Comparison of ENCODE assay signal across 32 mouse cellular contexts in the genomic region with DNA sequence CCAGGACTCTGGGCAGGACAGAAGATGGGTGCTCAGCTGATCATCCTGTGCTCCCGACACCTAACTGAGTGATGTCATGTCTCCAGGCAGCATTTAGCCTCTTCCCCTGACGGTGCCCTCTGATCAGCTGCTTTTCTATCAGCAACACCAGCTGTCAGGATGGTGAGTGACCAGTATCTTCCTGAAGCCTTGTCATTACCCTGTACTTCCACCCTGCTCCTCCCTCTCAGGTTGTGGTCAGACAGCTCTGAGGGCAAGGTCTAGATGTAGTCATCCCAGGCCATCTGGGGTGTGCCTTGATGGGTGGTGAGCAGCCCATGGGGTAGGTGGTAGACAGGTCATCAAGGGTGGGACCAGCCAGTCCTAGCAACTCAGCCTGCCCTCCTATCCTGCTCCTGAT. TPM values are rescaled to one million over a fixed set of nuclear protein-coding genes. Genes with fewer than 3 reads are reported as not detected.
A peak's percentile ranks its signal among the peaks of the same experiment; 100 is the strongest.
DNase-seq lines count a peak whose midpoint lies in the region; ATAC-seq and TF ChIP-seq lines count a peak whose summit lies in the region.
"Had no signal": no experiment of that assay in that cellular context is flagged by ENCODE, and none has a peak within 500 bp of the region (broad histone marks: within the 10 kb centered on the region; RNA-seq: fewer than 3 reads in every experiment).

No protein-coding gene starts in this region.

- DNase-seq in heart, postnatal 14 days, result no peak
- no peak for DNase-seq in liver, embryonic 11.5 days (ENCODE audit: low spot score)
- no peak for DNase-seq in liver, postnatal 0 days
- DNase-seq in left cerebral cortex, adult 11 months (ENCODE audit: low spot score), result no peak
- DNase-seq in left cerebral cortex, postnatal 25 days (ENCODE audit: low spot score in 2 of 2), result no peak
- DNase-seq: adrenal gland, postnatal 36 days; cerebellum, adult 18-20 months; cerebellum, postnatal 14 days; gastrocnemius, postnatal 36 days; kidney, postnatal 36 days had no signal

- peaks cover 9% of the 10 kb centered on the region for H3K36me3 ChIP-seq in heart, embryonic 11.5 days (ENCODE audit: control insufficient read depth, insufficient read depth, low read length)
- peaks cover 28% of the 10 kb centered on the region for H3K36me3 ChIP-seq in liver, embryonic 11.5 days (ENCODE audit: control insufficient read depth, insufficient read depth, low read length)
- peaks cover 30% of the 10 kb centered on the region for H3K36me3 ChIP-seq in liver, postnatal 0 days (replicated peaks; ENCODE audit: insufficient read depth, low read length)

- H3K4me1 ChIP-seq in heart, embryonic 11.5 days (ENCODE audit: control insufficient read depth, insufficient read depth, low read length), result peaks cover 12% of the 10 kb centered on the region
- H3K4me1 ChIP-seq in bone marrow, adult 2 months (ENCODE audit: control insufficient read depth, insufficient read depth, low read length), result peaks cover 11% of the 10 kb centered on the region
- H3K4me1 ChIP-seq in liver, embryonic 11.5 days (replicated peaks; ENCODE audit: control insufficient read depth, insufficient read depth, low read length), result peaks cover 57% of the 10 kb centered on the region
- peaks cover 66% of the 10 kb centered on the region for H3K4me1 ChIP-seq in liver, postnatal 0 days (ENCODE audit: insufficient read depth)

- H3K4me3 ChIP-seq in heart, embryonic 11.5 days (ENCODE audit: low read depth, low read length), result no peak overlapping the region
- no peak overlapping the region for H3K4me3 ChIP-seq in bone marrow, adult 2 months (replicated peaks; ENCODE audit: control insufficient read depth, low read depth, low read length)
- no peak overlapping the region for H3K4me3 ChIP-seq in liver, embryonic 11.5 days (ENCODE audit: low read depth, low read length)
- H3K4me3 ChIP-seq in liver, postnatal 0 days (ENCODE audit: low read depth, low read length), result no peak overlapping the region
- H3K4me3 ChIP-seq: forebrain, embryonic 13.5 days; heart, embryonic 13.5 days; hindbrain, embryonic 13.5 days; left cerebral cortex, adult 2 months; limb, embryonic 10.5 days had no signal

- no peak for TF ChIP-seq CTCF in bone marrow, adult 2 months (IDR thresholded peaks at IDR 0.05; ENCODE audit: control insufficient read depth, insufficient read depth, low read length)
- no peak for TF ChIP-seq CTCF in liver, postnatal 0 days (IDR thresholded peaks at IDR 0.05; ENCODE audit: low read depth)

- peak; percentile 64; the same call in 1 of the 2 replicates for TF ChIP-seq EP300 in liver, postnatal 0 days (IDR thresholded peaks at IDR 0.05; ENCODE audit: low read depth)

- H3K27me3 ChIP-seq in heart, embryonic 11.5 days (ENCODE audit: control insufficient read depth, insufficient read depth, low read length), result no peaks in the 10 kb centered on the region
- H3K27me3 ChIP-seq in liver, embryonic 11.5 days (replicated peaks; ENCODE audit: control insufficient read depth, insufficient read depth, low read length), result no peaks in the 10 kb centered on the region
- H3K27me3 ChIP-seq in liver, postnatal 0 days (ENCODE audit: insufficient read depth, low read length), result no peaks in the 10 kb centered on the region
- H3K27me3 ChIP-seq: heart, embryonic 13.5 days had no signal

- no peaks in the 10 kb centered on the region for H3K9me3 ChIP-seq in heart, embryonic 11.5 days (replicated peaks; ENCODE audit: control insufficient read depth, low read length)
- H3K9me3 ChIP-seq in liver, embryonic 11.5 days (ENCODE audit: control insufficient read depth, low read length), result no peaks in the 10 kb centered on the region
- H3K9me3 ChIP-seq in liver, postnatal 0 days (ENCODE audit: low read length), result no peaks in the 10 kb centered on the region
- H3K9me3 ChIP-seq: forebrain, embryonic 13.5 days; heart, embryonic 13.5 days; hindbrain, embryonic 13.5 days; limb, embryonic 10.5 days had no signal

- H3K27ac ChIP-seq in heart, embryonic 11.5 days (ENCODE audit: low read depth, low read length), result peak overlapping the region; percentile 57
- H3K27ac ChIP-seq in bone marrow, adult 2 months (ENCODE audit: control insufficient read depth, insufficient read depth, low read depth, low read length, poor library complexity), result peak overlapping the region; percentile 17; the same call in 1 of the 2 replicates
- peak overlapping the region; percentile 93; the same call in 1 of the 2 replicates for H3K27ac ChIP-seq in liver, embryonic 11.5 days (ENCODE audit: low read depth, low read length)
- peak overlapping the region; percentile 85; the same call in 1 of the 2 replicates for H3K27ac ChIP-seq in liver, postnatal 0 days (ENCODE audit: low read depth)
- H3K27ac ChIP-seq: forebrain, embryonic 13.5 days; heart, embryonic 13.5 days; hindbrain, embryonic 13.5 days; left cerebral cortex, adult 2 months; limb, embryonic 10.5 days; macrophage had no signal

- H3K9ac ChIP-seq in heart, embryonic 11.5 days (ENCODE audit: low read depth, low read length), result no peak overlapping the region
- no peak overlapping the region for H3K9ac ChIP-seq in liver, embryonic 11.5 days (ENCODE audit: low read depth, low read length)
- no peak overlapping the region for H3K9ac ChIP-seq in liver, postnatal 0 days (replicated peaks)
- H3K9ac ChIP-seq: forebrain, embryonic 13.5 days; heart, embryonic 13.5 days; hindbrain, embryonic 13.5 days had no signal

- TF ChIP-seq POLR2A in bone marrow, adult 2 months (IDR thresholded peaks at IDR 0.05; ENCODE audit: borderline replicate concordance, control insufficient read depth, low read depth, low read length), result no peak

- ATAC-seq in heart, embryonic 11.5 days (replicated peaks; ENCODE audit: insufficient number of reproducible peaks, low FRiP score, low TSS enrichment), result peak; percentile 55
- no peak for ATAC-seq in liver, embryonic 11.5 days (replicated peaks; ENCODE audit: low FRiP score)
- peak; percentile 19 for ATAC-seq in liver, postnatal 0 days
- ATAC-seq: forebrain, embryonic 13.5 days; inflammation-experienced regulatory T-cells, adult 6 months; lung, postnatal 0 days had no signal

- H3K4me2 ChIP-seq in heart, embryonic 11.5 days, result no peak overlapping the region
- no peak overlapping the region for H3K4me2 ChIP-seq in liver, embryonic 11.5 days
- H3K4me2 ChIP-seq in liver, postnatal 0 days (ENCODE audit: low read depth, low read length), result no peak overlapping the region
- H3K4me2 ChIP-seq: forebrain, embryonic 13.5 days; heart, embryonic 13.5 days; hindbrain, embryonic 13.5 days; midbrain, embryonic 11.5 days had no signal

- 51% methylated on average over 2 of the region's 2 CpGs for WGBS in heart, embryonic 11.5 days (ENCODE audit: insufficient replicate concordance)
- WGBS in bone marrow, adult 2 months, result 49% methylated on average over 2 of the region's 2 CpGs
- 50% methylated on average over 2 of the region's 2 CpGs for WGBS in liver, embryonic 11.5 days
- 66% methylated on average over 2 of the region's 2 CpGs for WGBS in liver, postnatal 0 days (ENCODE audit: insufficient replicate concordance)

- intact Hi-C loops in heart, postnatal 14 days (cut with DNase I), result no loop called here
- intact Hi-C loops in left cerebral cortex, postnatal 25 days (cut with DNase I), result no loop called here

RNA-seq across cellular contexts. Expression of gene Cox6b2, which starts 3.7 kb away (rescaled TPM):
- polyA plus RNA-seq in heart, embryonic 11.5 days (2014; fragmentation: Nextera tagmentation; extraction: Ambion mirVana), result 32.9 and 42.4 TPM in 2 replicates
- total RNA-seq in heart, postnatal 14 days (2021), result 1 to 10 TPM; 5.2 to 7.0 TPM
- polyA plus RNA-seq in bone marrow, adult 2 months (2011; ENCODE audit: insufficient read depth, insufficient read length, low replicate concordance, missing spikeins), result 169 and 179 TPM in 2 replicates
- polyA plus RNA-seq in liver, embryonic 11.5 days (2014; fragmentation: Nextera tagmentation; extraction: Ambion mirVana), result 111 and 116 TPM in 2 replicates
- polyA plus RNA-seq in liver, postnatal 0 days (2015; fragmentation: Nextera tagmentation; extraction: Ambion mirVana), result 63.8 and 68.7 TPM in 2 replicates
- total RNA-seq in left cerebral cortex, postnatal 25 days (2021), result 1 to 10 TPM; 4.6 to 5.9 TPM
- total RNA-seq: liver, adult 2 months; neutrophil, adult 5-6 weeks had no signal
- polyA plus RNA-seq: macrophage had no signal

RNA-seq across cellular contexts. Expression of gene Kmt5c, which starts 9.3 kb away (rescaled TPM):
- polyA plus RNA-seq in heart, embryonic 11.5 days (2014; fragmentation: Nextera tagmentation; extraction: Ambion mirVana), result 58.6 and 63.5 TPM in 2 replicates
- 10 to 100 TPM; 30.5 to 31.9 TPM for total RNA-seq in heart, postnatal 14 days (2021)
- polyA plus RNA-seq in bone marrow, adult 2 months (2011; ENCODE audit: insufficient read depth, insufficient read length, low replicate concordance, missing spikeins), result 98.4 and 144 TPM in 2 replicates
- 88.8 and 97.1 TPM in 2 replicates for polyA plus RNA-seq in liver, embryonic 11.5 days (2014; fragmentation: Nextera tagmentation; extraction: Ambion mirVana)
- polyA plus RNA-seq in liver, postnatal 0 days (2015; fragmentation: Nextera tagmentation; extraction: Ambion mirVana), result 25.9 and 33.6 TPM in 2 replicates
- 10 to 100 TPM; 25.0 to 30.4 TPM for total RNA-seq in left cerebral cortex, postnatal 25 days (2021)

RNA-seq across cellular contexts. Expression of gene Fam71e2, which starts 21.9 kb away (rescaled TPM):
- not detected in 2 replicates for polyA plus RNA-seq in heart, embryonic 11.5 days (2014; fragmentation: Nextera tagmentation; extraction: Ambion mirVana)
- total RNA-seq in heart, postnatal 14 days (2021), result not detected
- polyA plus RNA-seq in bone marrow, adult 2 months (2011; ENCODE audit: insufficient read depth, insufficient read length, low replicate concordance, missing spikeins), result not detected in 2 replicates
- polyA plus RNA-seq in liver, embryonic 11.5 days (2014; fragmentation: Nextera tagmentation; extraction: Ambion mirVana), result not detected in 2 replicates
- not detected in 2 replicates for polyA plus RNA-seq in liver, postnatal 0 days (2015; fragmentation: Nextera tagmentation; extraction: Ambion mirVana)
- not detected for total RNA-seq in left cerebral cortex, postnatal 25 days (2021)
- total RNA-seq: adrenal gland, adult 18-20 months; adrenal gland, postnatal 36 days; ES-E14; gastrocnemius, adult 18-20 months; gastrocnemius, postnatal 36 days; heart, postnatal 25 days; layer of hippocampus, adult 8-10 months; left cerebral cortex, adult 2 months; liver, adult 2 months; neutrophil, adult 5-6 weeks had no signal
- polyA plus RNA-seq: embryonic facial prominence, embryonic 11.5 days; forebrain, embryonic 13.5 days; heart, embryonic 13.5 days; hindbrain, embryonic 13.5 days; inflammation-experienced regulatory T-cells, adult 6 months; kidney, embryonic 14.5 days; limb, embryonic 10.5 days; liver, adult 2 months; lung, postnatal 0 days; macrophage; midbrain, embryonic 11.5 days; stomach, embryonic 16.5 days; thymus, postnatal 0 days had no signal

RNA-seq across cellular contexts. Expression of gene Tmem150b, which starts 24.1 kb away (rescaled TPM):
- not detected in 2 replicates for polyA plus RNA-seq in heart, embryonic 11.5 days (2014; fragmentation: Nextera tagmentation; extraction: Ambion mirVana)
- not detected for total RNA-seq in heart, postnatal 14 days (2021)
- 5.1 and 7.2 TPM in 2 replicates for polyA plus RNA-seq in bone marrow, adult 2 months (2011; ENCODE audit: insufficient read depth, insufficient read length, low replicate concordance, missing spikeins)
- polyA plus RNA-seq in liver, embryonic 11.5 days (2014; fragmentation: Nextera tagmentation; extraction: Ambion mirVana), result 0.16 TPM in 1 of 2 replicates, not detected in the other
- polyA plus RNA-seq in liver, postnatal 0 days (2015; fragmentation: Nextera tagmentation; extraction: Ambion mirVana), result 0.29 and 0.34 TPM in 2 replicates
- total RNA-seq in left cerebral cortex, postnatal 25 days (2021), result not detected
- total RNA-seq: gastrocnemius, adult 18-20 months; gastrocnemius, postnatal 36 days; left cerebral cortex, adult 2 months had no signal
- polyA plus RNA-seq: embryonic facial prominence, embryonic 11.5 days; inflammation-experienced regulatory T-cells, adult 6 months; midbrain, embryonic 11.5 days had no signal

RNA-seq across cellular contexts. Expression of gene Il11, which starts 33.5 kb away (rescaled TPM):
- polyA plus RNA-seq in heart, embryonic 11.5 days (2014; fragmentation: Nextera tagmentation; extraction: Ambion mirVana), result not detected in 2 replicates
- under 1 TPM in 1 of 2 experiments, not detected in 1; 0.12 TPM for total RNA-seq in heart, postnatal 14 days (2021)
- polyA plus RNA-seq in bone marrow, adult 2 months (2011; ENCODE audit: insufficient read depth, insufficient read length, low replicate concordance, missing spikeins), result not detected in 2 replicates
- polyA plus RNA-seq in liver, embryonic 11.5 days (2014; fragmentation: Nextera tagmentation; extraction: Ambion mirVana), result 0.12 TPM in 1 of 2 replicates, not detected in the other
- 0.07 TPM in 1 of 2 replicates, not detected in the other for polyA plus RNA-seq in liver, postnatal 0 days (2015; fragmentation: Nextera tagmentation; extraction: Ambion mirVana)
- total RNA-seq in left cerebral cortex, postnatal 25 days (2021), result under 1 TPM; 0.69 to 0.83 TPM
- total RNA-seq: gastrocnemius, postnatal 36 days; liver, adult 2 months; neutrophil, adult 5-6 weeks had no signal
- polyA plus RNA-seq: heart, embryonic 13.5 days; inflammation-experienced regulatory T-cells, adult 6 months; kidney, embryonic 14.5 days; macrophage had no signal

Comparison
In these comparisons a context has a peak if more than half of its experiments do, and no peak if none do; other contexts are left out.
1. H3K27ac ChIP-seq: peak in every context shown above with its lines; median percentile 93 in liver, embryonic 11.5 days; 85 in liver, postnatal 0 days; 57 in heart, embryonic 11.5 days; 17 in bone marrow, adult 2 months.